15 mouse cellular contexts compared by ENCODE assay signal in genomic region chr14:22710071-22710661, GRCm38 (mm10).
A peak's percentile ranks its signal among the peaks of the same experiment; 100 is the strongest.
DNase-seq lines count a peak whose midpoint lies in the region; ATAC-seq lines count a peak whose summit lies in the region.
"Had no signal": no experiment of that assay in that cellular context is flagged by ENCODE, and none has a peak within 500 bp of the region (broad histone marks: within the 10 kb centered on the region; RNA-seq: fewer than 3 reads in every experiment).

No protein-coding gene starts in this region.

- no peak; the same call in 1 of the 2 replicates for ATAC-seq in embryonic facial prominence, embryonic 11.5 days (replicated peaks; ENCODE audit: insufficient number of reproducible peaks, low FRiP score, low TSS enrichment, low read depth)
- ATAC-seq in hindbrain, embryonic 15.5 days (ENCODE audit: low FRiP score, low read depth): 0 out of 2 replicates have a peak, but pooled peaks have one; percentile 48
- ATAC-seq in midbrain, embryonic 16.5 days: peak; percentile 85
- ATAC-seq in granulocyte monocyte progenitor cell, adult 5-6 weeks (replicated peaks; ENCODE audit: poor library complexity, severe bottlenecking): no peak
- ATAC-seq: liver, postnatal 0 days had no signal

- H3K4me1 ChIP-seq in embryonic facial prominence, embryonic 11.5 days (ENCODE audit: control insufficient read depth, insufficient read depth, low read length): no peaks in the 10 kb centered on the region
- peaks cover 6% of the 10 kb centered on the region for H3K4me1 ChIP-seq in hindbrain, embryonic 15.5 days (replicated peaks)
- peaks cover 12% of the 10 kb centered on the region for H3K4me1 ChIP-seq in midbrain, embryonic 16.5 days (ENCODE audit: control insufficient read depth, insufficient read depth, low read length)
- H3K4me1 ChIP-seq: stomach, embryonic 15.5 days had no signal

- WGBS in embryonic facial prominence, embryonic 11.5 days: 29% methylated on average over 6 of the region's 6 CpGs
- 29% methylated on average over 6 of the region's 6 CpGs for WGBS in hindbrain, embryonic 15.5 days
- 11% methylated on average over 6 of the region's 6 CpGs for WGBS in midbrain, embryonic 16.5 days

- H3K9ac ChIP-seq in embryonic facial prominence, embryonic 11.5 days (replicated peaks; ENCODE audit: low read length): no peak overlapping the region
- H3K9ac ChIP-seq in hindbrain, embryonic 15.5 days: no peak overlapping the region
- no peak overlapping the region for H3K9ac ChIP-seq in midbrain, embryonic 16.5 days (ENCODE audit: low read depth, low read length)
- H3K9ac ChIP-seq: limb, embryonic 12.5 days; liver, postnatal 0 days; neural tube, embryonic 13.5 days; stomach, embryonic 15.5 days had no signal

- H3K27me3 ChIP-seq in embryonic facial prominence, embryonic 11.5 days (ENCODE audit: control insufficient read depth, insufficient read depth, low read length): no peaks in the 10 kb centered on the region
- H3K27me3 ChIP-seq in hindbrain, embryonic 15.5 days: no peaks in the 10 kb centered on the region
- H3K27me3 ChIP-seq in midbrain, embryonic 16.5 days (ENCODE audit: control insufficient read depth, insufficient read depth, low read depth, low read length): 0 out of 2 replicates have a peak, but pooled peaks cover 2% of the 10 kb centered on the region
- H3K27me3 ChIP-seq: limb, embryonic 12.5 days; stomach, embryonic 15.5 days had no signal

- H3K9me3 ChIP-seq in embryonic facial prominence, embryonic 11.5 days (replicated peaks; ENCODE audit: control insufficient read depth, low read length): no peaks in the 10 kb centered on the region
- H3K9me3 ChIP-seq in hindbrain, embryonic 15.5 days: no peaks in the 10 kb centered on the region
- no peaks in the 10 kb centered on the region for H3K9me3 ChIP-seq in midbrain, embryonic 16.5 days (replicated peaks; ENCODE audit: control insufficient read depth, low read length, poor library complexity, severe bottlenecking)
- H3K9me3 ChIP-seq: limb, embryonic 12.5 days; neural tube, embryonic 13.5 days; stomach, embryonic 15.5 days had no signal

- no peak overlapping the region for H3K27ac ChIP-seq in embryonic facial prominence, embryonic 11.5 days (replicated peaks; ENCODE audit: low read depth, low read length)
- H3K27ac ChIP-seq in hindbrain, embryonic 15.5 days (replicated peaks): no peak overlapping the region
- H3K27ac ChIP-seq in midbrain, embryonic 16.5 days (ENCODE audit: low read length): peak overlapping the region; percentile 35; the same call in 1 of the 2 replicates
- H3K27ac ChIP-seq: layer of hippocampus, adult 2 months; limb, embryonic 12.5 days; neural tube, embryonic 13.5 days; stomach, embryonic 15.5 days had no signal

- DNase-seq in embryo, embryonic 10 days (ENCODE audit: low spot score): peak; percentile 70
- peak; percentile 54 for DNase-seq in embryonic facial prominence, embryonic 11.5 days (ENCODE audit: low spot score)
- no peak for DNase-seq in ovary, adult 18-20 months (ENCODE audit: low spot score)
- DNase-seq in layer of hippocampus, adult 8-10 months (ENCODE audit: low spot score in 2 of 2): no peak
- DNase-seq: adrenal gland, postnatal 36 days; cerebellum, adult 18-20 months; liver, postnatal 0 days had no signal

- H3K4me3 ChIP-seq in embryonic facial prominence, embryonic 11.5 days (ENCODE audit: low read depth, low read length): no peak overlapping the region
- H3K4me3 ChIP-seq in hindbrain, embryonic 15.5 days: no peak overlapping the region
- no peak overlapping the region for H3K4me3 ChIP-seq in midbrain, embryonic 16.5 days (ENCODE audit: low read depth, low read length)
- H3K4me3 ChIP-seq: layer of hippocampus, adult 2 months; limb, embryonic 12.5 days; neural tube, embryonic 13.5 days; stomach, embryonic 15.5 days had no signal

- no peaks in the 10 kb centered on the region for H3K36me3 ChIP-seq in embryonic facial prominence, embryonic 11.5 days (replicated peaks; ENCODE audit: control insufficient read depth, insufficient read depth, low read depth, low read length)
- H3K36me3 ChIP-seq in hindbrain, embryonic 15.5 days: no peaks in the 10 kb centered on the region
- no peaks in the 10 kb centered on the region for H3K36me3 ChIP-seq in midbrain, embryonic 16.5 days (ENCODE audit: control insufficient read depth, insufficient read depth, low read length)
- H3K36me3 ChIP-seq: limb, embryonic 12.5 days; neural tube, embryonic 13.5 days; stomach, embryonic 15.5 days had no signal

- no peak overlapping the region for H3K4me2 ChIP-seq in embryonic facial prominence, embryonic 11.5 days (ENCODE audit: low read depth, low read length)
- no peak overlapping the region for H3K4me2 ChIP-seq in hindbrain, embryonic 15.5 days
- H3K4me2 ChIP-seq in midbrain, embryonic 16.5 days (ENCODE audit: low read length): peak overlapping the region; percentile 1; the same call in 1 of the 2 replicates
- H3K4me2 ChIP-seq: heart, embryonic 11.5 days; limb, embryonic 12.5 days; neural tube, embryonic 13.5 days; stomach, embryonic 15.5 days had no signal

Comparison
In these comparisons a context has a peak if more than half of its experiments do, and no peak if none do; other contexts are left out.
1. DNase-seq: peak in embryo, embryonic 10 days (single experiment) and embryonic facial prominence, embryonic 11.5 days (single experiment); none in ovary, adult 18-20 months (single experiment) and layer of hippocampus, adult 8-10 months (0 of 2).
2. ATAC-seq: peak in hindbrain, embryonic 15.5 days (single experiment) and midbrain, embryonic 16.5 days (single experiment); none in embryonic facial prominence, embryonic 11.5 days (single experiment) and granulocyte monocyte progenitor cell, adult 5-6 weeks (single experiment).